Mouse (Mus musculus): ENCODE data around the gene Grin2c.

- TF ChIP-seq POLR2A (IDR thresholded peaks at IDR 0.05; ENCODE audit: control insufficient read depth in 1 of 2, insufficient read depth in 1 of 2, low read depth in 1 of 2, low read length in 2 of 2, poor library complexity in 1 of 2): no peak
- TF ChIP-seq CTCF (IDR thresholded peaks at IDR 0.05 in 2 of 3, conservative IDR thresholded peaks at IDR 0.05 in 1 of 3; ENCODE audit: control insufficient read depth in 1 of 3, insufficient read depth in 1 of 3, low read depth in 2 of 3, low read length in 3 of 3, poor library complexity in 1 of 3, severe bottlenecking in 1 of 3): no peak
- no peak for TF ChIP-seq MAX (IDR thresholded peaks at IDR 0.05; ENCODE audit: low read length)
- TF ChIP-seq UBTF (IDR thresholded peaks at IDR 0.05; ENCODE audit: borderline replicate concordance, insufficient read depth, low read depth, low read length): no peak
- no peak for TF ChIP-seq MAZ (IDR thresholded peaks at IDR 0.05; ENCODE audit: low read depth, low read length)
- TF ChIP-seq TCF12 (IDR thresholded peaks at IDR 0.05; ENCODE audit: low read depth, low read length): no peak
- TF ChIP-seq EP300 (IDR thresholded peaks at IDR 0.05; ENCODE audit: low read depth in 1 of 2, low read length in 2 of 2): no peak
Observed at GRCm38 (mm10) chr11:115246386-115246785, 20.7 kb downstream of the Grin2c start.

Measured in MEL (cell line).